Mouse (Mus musculus) CH12.LX (cell line): ENCODE data around the gene Enpp7. TPM values are rescaled to one million over a fixed set of nuclear protein-coding genes. Genes with fewer than 3 reads are reported as not detected.

Experiments
- DNase-seq: peaks from one replicate; pipeline ENCODE4 v3.0.0-alpha.2; 2013; ENCODE audit errors: extremely low read depth
- H3K27ac ChIP-seq: 2 replicates; pipeline ENCODE4 v1.5.1; 2012; ENCODE audit warnings: low read depth, mild to moderate bottlenecking, control low read depth, moderate library complexity; ENCODE audit not compliant: insufficient read depth
- H3K27me3 ChIP-seq: replicated peaks from 2 replicates; pipeline ENCODE3; 2012; ENCODE audit warnings: inconsistent platforms
- H3K36me3 ChIP-seq, 2 experiments: replicated peaks in 1 of 2; 2 replicates each; pipeline versions ENCODE3 to v1.6.1; 2012; ENCODE audit warnings: inconsistent platforms in 1 of 2, low read length in 1 of 2, mild to moderate bottlenecking in 1 of 2, mixed read lengths in 1 of 2, moderate library complexity in 1 of 2; ENCODE audit not compliant: control insufficient read depth in 1 of 2, insufficient read depth in 1 of 2
- H3K4me1 ChIP-seq, 2 experiments: 2 replicates each; pipeline ENCODE4 v1.6.1; 2012; ENCODE audit warnings: inconsistent platforms in 1 of 2, moderate library complexity in 1 of 2; ENCODE audit not compliant: insufficient read depth in 2 of 2, control insufficient read depth in 1 of 2
- H3K4me2 ChIP-seq: 2 replicates; pipeline ENCODE4 v1.6.1; 2012; ENCODE audit warnings: low read depth, mild to moderate bottlenecking, control low read depth; ENCODE audit not compliant: poor library complexity, insufficient read depth, severe bottlenecking
- H3K4me3 ChIP-seq, 3 experiments: fragments of 150-350 bp in 1 of 3; sonication (generic) in 1 of 3; replicated peaks in 1 of 3; 2 replicates each; pipeline versions ENCODE3 to v1.5.1; 2011 to 2012; ENCODE audit warnings: low read depth in 2 of 3, low read length in 2 of 3, mild to moderate bottlenecking in 2 of 3, moderate library complexity in 2 of 3, control low read depth in 1 of 3, improper control_type of control experiment in 1 of 3, inconsistent platforms in 1 of 3, mixed read lengths in 1 of 3; ENCODE audit not compliant: poor library complexity in 1 of 3
- H3K79me2 ChIP-seq: replicated peaks from 2 replicates; pipeline ENCODE4 v1.6.1; 2012; ENCODE audit warnings: mild to moderate bottlenecking, moderate library complexity; ENCODE audit not compliant: control insufficient read depth, poor library complexity, insufficient read depth, severe bottlenecking; ENCODE audit errors: extremely low read depth
- H3K9ac ChIP-seq: 2 replicates; pipeline ENCODE4 v1.6.1; 2012; ENCODE audit warnings: low read depth, mild to moderate bottlenecking, control low read depth, moderate library complexity; ENCODE audit not compliant: insufficient read depth
- H3K9me3 ChIP-seq: replicated peaks from 2 replicates; pipeline ENCODE3; 2012; ENCODE audit warnings: low read length, inconsistent platforms, mixed read lengths
- BHLHE40 ChIP-seq: IDR thresholded peaks from 2 replicates; pipeline ENCODE4 v1.6.1; 2011; ENCODE audit warnings: mild to moderate bottlenecking, low read depth, low read length, improper control_type of control experiment
- CHD1 ChIP-seq: IDR thresholded peaks from 2 replicates; pipeline ENCODE4 v1.6.1; 2012; ENCODE audit warnings: low read depth, low read length, improper control_type of control experiment, inconsistent platforms
- CTCF ChIP-seq, 2 experiments: IDR thresholded peaks in 1 of 2; conservative IDR thresholded peaks in 1 of 2; 2 replicates each; pipeline ENCODE4 v1.5.1; 2011 to 2012; ENCODE audit warnings: low read depth in 2 of 2, low read length in 2 of 2, improper control_type of control experiment in 1 of 2, inconsistent platforms in 1 of 2, mild to moderate bottlenecking in 1 of 2, moderate library complexity in 1 of 2
- ELF1 ChIP-seq: IDR thresholded peaks from 2 replicates; pipeline ENCODE4 v1.6.1; 2014; ENCODE audit warnings: low read depth, mild to moderate bottlenecking, inconsistent platforms, low read length, improper control_type of control experiment
- EP300 ChIP-seq: IDR thresholded peaks from 2 replicates; pipeline ENCODE4 v1.6.1; 2011; ENCODE audit warnings: low read length, improper control_type of control experiment
- ETS1 ChIP-seq: conservative IDR thresholded peaks from 2 replicates; pipeline ENCODE4 v1.6.1; 2012; ENCODE audit warnings: low read depth, mild to moderate bottlenecking, inconsistent platforms, low read length, improper control_type of control experiment, moderate library complexity
- GABPA ChIP-seq: IDR thresholded peaks from 2 replicates; pipeline ENCODE4 v1.6.1; 2012; ENCODE audit warnings: low read depth, low read length, improper control_type of control experiment, inconsistent platforms; ENCODE audit not compliant: insufficient replicate concordance
- HCFC1 ChIP-seq: IDR thresholded peaks from 2 replicates; pipeline ENCODE4 v1.6.1; 2012; ENCODE audit warnings: low read depth, mild to moderate bottlenecking, inconsistent platforms, low read length, improper control_type of control experiment
- JUN ChIP-seq: IDR thresholded peaks from 2 replicates; pipeline ENCODE4 v1.6.1; 2011; ENCODE audit warnings: low read depth, mild to moderate bottlenecking, low read length, improper control_type of control experiment, moderate library complexity; ENCODE audit not compliant: insufficient read depth
- JUND ChIP-seq: conservative IDR thresholded peaks from 2 replicates; pipeline ENCODE4 v1.6.1; 2011; ENCODE audit warnings: low read depth, low read length, improper control_type of control experiment
- KAT2A ChIP-seq: IDR thresholded peaks from 2 replicates; pipeline ENCODE4 v1.6.1; 2012; ENCODE audit warnings: low read length, improper control_type of control experiment, inconsistent platforms; ENCODE audit not compliant: insufficient replicate concordance
- MAX ChIP-seq: IDR thresholded peaks from 2 replicates; pipeline ENCODE4 v1.6.1; 2011; ENCODE audit warnings: low read length, improper control_type of control experiment
- MAZ ChIP-seq: IDR thresholded peaks from 2 replicates; pipeline ENCODE4 v1.6.1; 2012; ENCODE audit warnings: low read depth, mild to moderate bottlenecking, inconsistent platforms, low read length, improper control_type of control experiment, moderate library complexity
- MEF2A ChIP-seq: IDR thresholded peaks from 2 replicates; pipeline ENCODE4 v1.6.1; 2014; ENCODE audit warnings: low read depth, mild to moderate bottlenecking, inconsistent platforms, low read length, improper control_type of control experiment, borderline replicate concordance
- MXI1 ChIP-seq: IDR thresholded peaks from 2 replicates; pipeline ENCODE4 v1.6.1; 2011; ENCODE audit warnings: mild to moderate bottlenecking, low read depth, low read length, improper control_type of control experiment
- MYC ChIP-seq: IDR thresholded peaks from 2 replicates; pipeline ENCODE4 v1.6.1; 2011; ENCODE audit warnings: low read depth, mild to moderate bottlenecking, improper control_type of control experiment, low read length
- NRF1 ChIP-seq: IDR thresholded peaks from 2 replicates; pipeline ENCODE4 v1.6.1; 2014; ENCODE audit warnings: low read depth, mild to moderate bottlenecking, inconsistent platforms, low read length, improper control_type of control experiment, moderate library complexity
- PAX5 ChIP-seq: IDR thresholded peaks from 2 replicates; pipeline ENCODE4 v1.6.1; 2012; ENCODE audit warnings: low read length, inconsistent platforms, mixed read lengths
- POLR2A ChIP-seq: IDR thresholded peaks from 2 replicates; pipeline ENCODE4 v1.6.1; 2011; ENCODE audit warnings: low read depth, mild to moderate bottlenecking, improper control_type of control experiment, low read length
- POLR2AphosphoS2 ChIP-seq: IDR thresholded peaks from 2 replicates; pipeline ENCODE4 v1.6.1; 2011; ENCODE audit warnings: low read depth, low read length, improper control_type of control experiment
- RAD21 ChIP-seq: IDR thresholded peaks from 2 replicates; pipeline ENCODE4 v1.6.1; 2011; ENCODE audit warnings: low read depth, mild to moderate bottlenecking, low read length, improper control_type of control experiment, moderate library complexity
- SIN3A ChIP-seq: IDR thresholded peaks from 2 replicates; pipeline ENCODE4 v1.6.1; 2012; ENCODE audit warnings: low read length, improper control_type of control experiment, inconsistent platforms
- SMC3 ChIP-seq: IDR thresholded peaks from 2 replicates; pipeline ENCODE4 v1.6.1; 2011; ENCODE audit warnings: low read depth, low read length, improper control_type of control experiment
- TBP ChIP-seq: conservative IDR thresholded peaks from 2 replicates; pipeline ENCODE4 v1.6.1; 2011; ENCODE audit warnings: low read depth, low read length, improper control_type of control experiment
- TCF12 ChIP-seq: IDR thresholded peaks from 2 replicates; pipeline ENCODE4 v1.6.1; 2014; ENCODE audit warnings: low read depth, mild to moderate bottlenecking, inconsistent platforms, low read length, improper control_type of control experiment
- UBTF ChIP-seq: IDR thresholded peaks from 2 replicates; pipeline ENCODE4 v1.6.1; 2012; ENCODE audit warnings: low read depth, mild to moderate bottlenecking, inconsistent platforms, low read length, improper control_type of control experiment, moderate library complexity
- USF2 ChIP-seq: conservative IDR thresholded peaks from 2 replicates; pipeline ENCODE4 v1.6.1; 2011; ENCODE audit warnings: low read depth, low read length, improper control_type of control experiment
- ZC3H11A ChIP-seq: IDR thresholded peaks from 2 replicates; pipeline ENCODE4 v1.6.1; 2012; ENCODE audit warnings: low read depth, mild to moderate bottlenecking, inconsistent platforms, low read length, improper control_type of control experiment
- ZKSCAN1 ChIP-seq: IDR thresholded peaks from 2 replicates; pipeline ENCODE4 v1.6.1; 2012; ENCODE audit warnings: low read depth, inconsistent platforms, low read length, improper control_type of control experiment, borderline replicate concordance
- ZMIZ1 ChIP-seq: IDR thresholded peaks from 2 replicates; pipeline ENCODE4 v1.6.1; 2012; ENCODE audit warnings: low read depth, mild to moderate bottlenecking, inconsistent platforms, low read length, improper control_type of control experiment
- dilution Hi-C: fragments of 300-500 bp; cut with MboI; formaldehyde crosslinking; loops from 2 replicates; pipeline ENCODE4 v1.14.3; 2020; ENCODE audit warnings: low sequenced_read_pairs; ENCODE audit not compliant: extremely low pct_unique_long_range_greater_than_20kb, extremely low pct_ligation_motif_present
- in situ Hi-C: fragments of 300-500 bp; cut with MboI; formaldehyde crosslinking; loops from 3 replicates; pipeline ENCODE4 v1.14.3; 2019; ENCODE audit warnings: low sequenced_read_pairs, low pct_ligation_motif_present, low pct_unique_long_range_greater_than_20kb, mixed read lengths
- polyA plus RNA-seq: library from polyadenylated mRNA; unstranded; fragments of >175 nt; gene quantifications from 2 replicates; pipeline ENCODE4 v1.2.1, GENCODE M21; 2012; ENCODE audit warnings: low read depth; ENCODE audit not compliant: insufficient read length
- total RNA-seq, 2 experiments: library from RNA; depleted of rRNA; stranded (reverse); fragments of 300-350 nt in 1 of 2; fragments of >200 nt in 1 of 2; gene quantifications; 2 replicates each; pipeline ENCODE4 v1.2.3; 2012 to 2014

The Enpp7 gene
- total and polyA plus RNA-seq, 3 experiments = not detected

DNA sequence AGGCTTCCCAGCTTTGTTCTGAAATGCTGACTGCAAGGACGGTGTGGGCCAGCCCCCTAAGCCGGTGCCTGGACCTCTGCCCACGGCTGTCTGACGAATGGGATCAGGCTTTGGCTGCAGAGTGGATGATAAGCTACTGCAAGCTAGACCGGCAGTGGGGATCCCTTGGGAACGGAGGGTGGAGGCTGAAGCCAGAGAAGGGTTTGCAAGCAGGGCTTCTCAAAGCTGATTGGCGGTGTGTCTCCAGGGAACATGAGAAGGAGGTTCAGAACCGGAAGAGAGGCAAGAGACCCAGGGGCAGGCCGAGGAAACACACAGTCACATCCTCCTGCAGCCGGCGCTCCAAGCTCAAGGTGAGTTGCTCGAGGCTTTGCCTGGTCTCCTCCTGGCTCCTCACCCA lies 38.2 kb downstream of the Enpp7 start:
- peak; percentile 59; the same call in 1 of the 2 replicates for TF ChIP-seq KAT2A
- 0 out of 2 replicates have a peak, but pooled peaks have one; percentile 8 for TF ChIP-seq NRF1
- peak; percentile 30 for TF ChIP-seq RAD21
- TF ChIP-seq SMC3 = peak; percentile 7; the same call in 1 of the 2 replicates
- TF ChIP-seq BHLHE40 = no peak
- TF ChIP-seq ELF1 = peak; percentile 78
- TF ChIP-seq EP300 = peak; percentile 24; the same call in 1 of the 2 replicates
- no peak for TF ChIP-seq SIN3A
- no peak for TF ChIP-seq MEF2A
- 0 out of 2 replicates have a peak, but pooled peaks have one; percentile 44 for TF ChIP-seq TCF12
- TF ChIP-seq CTCF (conservative IDR thresholded peaks at IDR 0.05 in 1 of 2, IDR thresholded peaks at IDR 0.05 in 1 of 2; ENCODE audit: low read depth in 2 of 2, low read length in 2 of 2) = peak in 1 of 2 experiments; percentile 39; a peak in 2 of 4 replicates
- TF ChIP-seq POLR2AphosphoS2 = no peak
- TF ChIP-seq MXI1 = no peak
- TF ChIP-seq TBP = no peak
- no peak for TF ChIP-seq ZMIZ1
- dilution Hi-C loops = no loop called here
- peak overlapping the region in 2 of 3 experiments; percentile 14 to 32 for H3K4me3 ChIP-seq
- H3K27ac ChIP-seq = no peak overlapping the region
- H3K9ac ChIP-seq = no peak overlapping the region
- in situ Hi-C loops = no loop called here
- peaks cover 19 to 48% of the 10 kb centered on the region in 2 experiments for H3K4me1 ChIP-seq
- DNase-seq = peak; percentile 88
- no peaks in the 10 kb centered on the region for H3K79me2 ChIP-seq
- H3K4me2 ChIP-seq = peak overlapping the region; percentile 32; the same call in 1 of the 2 replicates
- H3K27me3 ChIP-seq = peaks cover 48% of the 10 kb centered on the region
- no peaks in the 10 kb centered on the region for H3K9me3 ChIP-seq
- peaks cover 39 to 43% of the 10 kb centered on the region in 2 experiments for H3K36me3 ChIP-seq

DNA sequence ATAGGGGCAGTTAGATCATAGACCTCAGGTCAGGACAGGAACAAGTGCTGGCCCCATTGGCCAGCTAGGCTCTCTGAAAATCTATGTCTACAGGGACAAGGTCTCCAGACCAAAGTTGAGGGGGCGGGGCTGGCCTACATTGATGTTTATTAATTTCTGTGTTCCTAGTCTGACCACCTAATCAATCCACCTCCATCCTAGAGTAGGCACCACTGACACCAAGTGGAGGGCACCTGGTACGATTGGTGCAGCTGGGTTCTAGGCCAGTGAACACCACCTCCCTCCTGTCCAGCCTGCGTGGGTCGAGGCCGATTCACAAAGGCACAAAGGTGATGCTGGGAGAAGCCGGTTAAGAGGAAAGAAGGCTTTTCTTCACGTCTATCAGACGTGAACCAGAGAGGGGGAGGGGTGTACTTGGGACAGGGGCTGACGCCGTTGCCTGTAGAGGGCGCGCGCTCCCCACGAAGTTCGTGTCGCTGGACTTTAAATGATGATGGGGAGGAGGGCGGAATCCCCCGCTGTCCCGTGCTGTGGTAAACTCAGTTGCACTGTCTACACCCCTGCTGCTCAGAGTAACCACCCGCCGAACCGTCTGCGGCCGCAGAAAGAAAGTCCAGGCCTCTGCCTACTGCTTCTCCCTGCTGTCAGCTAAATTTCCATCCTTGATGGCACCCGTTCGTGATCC lies 46.0 kb downstream of the Enpp7 start:
- in situ Hi-C loops = no loop called here
- Histone ChIP-seq H3K4me2 (0 out of 2 replicates have a peak overlapping the region, but pooled peaks have one; percentile 26), H3K79me2 (no peaks in the 10 kb centered on the region), H3K9ac (no peak overlapping the region), H3K27me3 (peaks cover 2% of the 10 kb centered on the region), H3K27ac (no peak overlapping the region), H3K4me1 (peaks cover 7 to 34% of the 10 kb centered on the region in 2 experiments), H3K4me3 (no peak overlapping the region), H3K9me3 (peaks cover 5% of the 10 kb centered on the region), H3K36me3 (peaks cover 24 to 37% of the 10 kb centered on the region in 2 experiments)
- dilution Hi-C loops = no loop called here
- peak; percentile 85 for DNase-seq
- TF ChIP-seq SMC3 (peak; percentile 92), ZMIZ1 (no peak), MYC (0 out of 2 replicates have a peak, but pooled peaks have one; percentile 19), MAZ (peak; percentile 86), PAX5 (no peak), HCFC1 (0 out of 2 replicates have a peak, but pooled peaks have one; percentile 29), UBTF (no peak), ELF1 (no peak), ZKSCAN1 (no peak), CHD1 (no peak), POLR2A (no peak), JUN (no peak), ZC3H11A (peak; percentile 72), NRF1 (peak; percentile 37), GABPA (no peak), TBP (no peak), MAX (peak; percentile 48; the same call in 1 of the 2 replicates), MXI1 (peak; percentile 61), ETS1 (peak; percentile 69), SIN3A (peak; percentile 75), JUND (no peak), USF2 (no peak), KAT2A (0 out of 2 replicates have a peak, but pooled peaks have one; percentile 10), CTCF (conservative IDR thresholded peaks at IDR 0.05 in 1 of 2, IDR thresholded peaks at IDR 0.05 in 1 of 2; ENCODE audit: low read depth in 2 of 2, low read length in 2 of 2) (peak; percentile 75 to 95)
